Mouse (Mus musculus) Muller cell, postnatal 12 days (primary cell): ENCODE data around the gene Paqr8.

Source experiments
- DNase-seq: peaks from one replicate; pipeline ENCODE4 v3.0.0-alpha.2; 2015; ENCODE audit errors: inconsistent ontology term

Paqr8 gene

DNA sequence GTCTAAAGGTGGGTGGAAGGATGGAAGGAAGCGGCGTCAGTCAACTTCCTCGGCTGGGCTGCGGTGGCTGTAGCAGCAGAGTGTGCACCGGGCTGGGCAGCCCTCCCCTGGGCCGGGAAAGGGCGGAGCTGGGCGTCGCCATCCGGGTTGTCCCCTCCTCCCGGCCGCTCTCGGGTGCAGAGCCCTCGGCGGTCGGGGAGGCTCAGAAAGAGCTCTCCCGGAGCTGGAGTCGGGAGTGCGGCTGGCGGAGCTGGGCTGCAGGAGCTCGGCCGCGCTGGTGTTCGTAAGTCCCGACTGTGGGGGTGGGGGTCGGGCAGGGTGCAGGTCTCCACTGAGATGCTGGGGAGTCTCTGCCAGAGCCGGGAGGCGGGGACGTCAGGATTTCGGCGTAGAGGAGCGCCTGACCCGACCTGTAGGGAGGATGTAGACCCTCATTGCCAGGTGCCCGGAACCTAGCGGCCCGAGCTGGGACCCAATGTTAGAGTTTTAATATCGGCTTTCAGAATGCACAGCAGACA is at the start of gene Paqr8:
Gene Paqr8, plus strand, starts transcription at position 203 of the 518 bp plus-strand sequence.
- DNase-seq: peak; percentile 92

DNA sequence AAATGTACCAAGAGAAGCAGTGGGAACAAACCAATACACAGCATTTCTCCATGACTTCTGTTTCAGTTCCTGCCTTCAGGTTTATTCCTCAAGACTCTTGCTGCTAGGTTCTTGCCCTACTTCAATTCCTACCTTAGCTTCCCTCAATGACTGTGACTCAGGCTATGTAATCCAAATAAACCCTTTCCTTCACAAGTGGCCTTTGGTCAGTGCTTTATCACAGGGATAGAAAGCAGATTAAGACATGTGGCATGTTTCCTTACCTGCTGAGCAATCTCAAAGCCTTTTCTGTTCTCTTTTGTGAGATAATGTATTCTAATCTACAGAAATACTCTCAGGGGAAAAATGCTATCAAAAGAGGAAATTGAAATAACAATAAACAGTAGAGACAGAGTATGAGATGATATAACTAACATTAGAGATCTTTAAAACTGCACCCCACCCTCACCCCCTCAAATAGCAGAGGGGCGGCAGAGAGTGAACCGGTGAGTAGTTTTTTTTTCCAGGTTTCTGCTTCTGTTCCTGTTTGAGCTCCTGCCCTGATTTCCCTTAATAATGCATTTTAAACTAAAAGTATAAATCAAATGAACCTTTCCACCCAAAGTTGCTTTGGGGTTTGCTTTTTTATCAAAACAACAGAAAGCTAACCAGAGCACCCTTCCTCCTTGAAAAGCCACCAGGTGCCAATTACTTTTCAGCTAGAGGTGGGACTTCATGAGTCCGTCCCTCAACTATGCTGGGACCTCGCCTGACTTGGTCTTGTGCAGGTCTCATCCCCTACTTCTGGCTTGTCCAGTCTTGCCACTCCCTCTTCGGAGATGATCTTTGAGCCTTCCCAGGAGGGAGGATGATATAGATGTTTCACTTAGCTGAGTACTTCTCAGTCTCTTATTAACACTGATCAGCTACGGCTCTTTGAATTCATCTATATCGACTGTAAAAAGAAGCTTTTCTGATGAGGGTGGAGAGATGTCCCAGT is 33.2 kb upstream of the Paqr8 start:
- DNase-seq: no peak

DNA sequence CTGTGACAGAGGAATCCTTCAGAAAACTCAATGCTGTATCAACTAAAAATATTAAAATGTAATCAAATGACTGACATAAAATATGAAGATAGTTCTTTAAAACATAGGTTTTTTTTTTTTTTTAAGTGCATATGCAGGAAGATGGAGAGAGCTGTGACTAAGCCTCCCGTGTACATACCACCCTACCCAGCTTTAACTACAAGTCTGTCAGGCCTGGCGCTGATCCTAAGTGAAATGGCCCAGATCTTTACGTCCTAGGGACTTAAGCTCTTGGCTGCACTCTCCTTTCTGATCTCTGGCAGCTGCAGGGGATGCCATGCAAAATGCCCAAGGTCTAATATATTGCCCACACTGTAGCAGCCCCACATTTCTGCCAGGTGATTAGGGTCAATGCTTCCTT is 29.6 kb upstream of the Paqr8 start:
- DNase-seq: no peak

DNA sequence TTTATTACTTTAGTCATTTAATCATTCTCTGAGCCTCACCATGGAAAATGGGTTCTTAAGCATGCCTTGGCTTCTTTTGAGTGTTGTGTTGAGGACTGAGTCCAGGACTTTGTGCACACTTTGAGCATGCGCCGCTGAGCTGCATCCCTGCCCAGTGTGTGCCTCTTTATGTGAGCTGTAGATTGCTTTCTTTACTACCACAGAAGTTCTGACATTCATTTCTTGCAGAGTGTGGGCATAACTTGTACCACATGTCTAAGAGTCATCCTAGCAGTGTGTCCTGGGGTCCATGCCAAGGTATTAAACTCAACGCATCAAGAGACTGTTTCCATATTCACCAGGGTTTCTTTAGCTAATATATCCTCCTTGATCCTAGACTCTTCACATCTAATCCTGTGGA is 28.5 kb upstream of the Paqr8 start:
- no peak for DNase-seq

DNA sequence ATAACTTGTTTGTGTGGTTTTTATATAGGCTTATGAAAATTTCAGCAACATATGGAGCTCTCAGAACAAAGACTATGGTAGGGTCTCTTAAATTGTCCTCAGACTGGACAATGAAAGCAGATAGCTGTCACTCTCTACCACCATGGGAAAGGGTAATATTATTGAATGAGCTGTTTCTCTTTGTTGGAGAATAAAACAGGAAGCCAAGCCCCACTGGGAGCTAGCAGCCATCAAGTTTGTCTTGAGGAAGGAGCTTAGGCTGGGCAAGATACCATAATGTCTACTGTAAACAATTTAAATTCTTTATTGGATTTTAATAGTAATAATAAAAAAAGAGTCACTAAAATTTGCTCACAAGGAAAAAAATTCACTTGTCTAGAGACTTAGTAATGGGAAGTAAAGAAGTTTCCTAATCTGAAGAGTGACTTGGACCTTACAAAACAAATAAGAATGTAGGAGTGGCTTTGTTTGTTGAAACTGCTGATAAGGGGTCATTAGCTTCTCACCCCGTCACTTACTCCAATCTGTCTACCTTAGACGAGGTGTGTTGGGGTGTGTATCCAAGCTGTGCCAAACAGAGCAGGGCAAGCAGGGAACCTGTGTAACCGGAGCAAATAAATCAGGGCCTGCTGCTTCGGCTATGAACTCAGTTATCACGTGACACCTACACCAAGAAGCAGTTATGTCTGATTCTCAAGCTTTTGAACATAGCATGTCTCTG is 26.8 kb upstream of the Paqr8 start:
- no peak for DNase-seq

DNA sequence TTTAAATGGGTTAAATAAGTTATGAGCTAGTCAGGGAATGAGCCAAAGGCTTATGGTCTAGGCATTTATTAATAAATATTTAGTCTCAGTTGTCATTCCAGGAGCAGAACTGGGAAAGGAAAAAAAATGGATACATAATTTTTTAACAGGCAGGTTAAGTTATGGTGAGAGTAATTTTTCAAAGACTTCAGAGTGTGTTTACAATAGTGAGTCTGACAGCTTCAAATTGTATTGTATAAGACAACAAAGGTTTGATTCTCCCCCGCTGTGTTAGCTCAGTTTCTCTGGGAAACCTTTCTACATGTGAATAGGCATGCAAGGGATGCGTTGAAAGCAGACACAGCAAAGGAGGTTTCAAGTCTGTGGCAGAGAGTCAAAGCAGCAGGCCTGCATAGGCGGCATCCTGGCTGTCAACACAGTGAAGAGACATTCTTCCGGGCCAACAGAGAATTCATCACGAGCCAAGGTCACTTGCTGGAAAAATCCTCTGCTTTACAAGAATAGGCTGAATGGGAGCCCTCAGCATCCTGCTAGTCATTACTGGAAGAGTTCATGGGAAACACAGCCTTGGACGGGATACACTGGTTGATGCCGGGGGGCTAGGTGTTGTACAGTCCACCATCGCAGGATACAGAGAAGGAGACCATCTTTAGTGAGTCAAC is 23.0 kb upstream of the Paqr8 start:
- peak; percentile 78 for DNase-seq

DNA sequence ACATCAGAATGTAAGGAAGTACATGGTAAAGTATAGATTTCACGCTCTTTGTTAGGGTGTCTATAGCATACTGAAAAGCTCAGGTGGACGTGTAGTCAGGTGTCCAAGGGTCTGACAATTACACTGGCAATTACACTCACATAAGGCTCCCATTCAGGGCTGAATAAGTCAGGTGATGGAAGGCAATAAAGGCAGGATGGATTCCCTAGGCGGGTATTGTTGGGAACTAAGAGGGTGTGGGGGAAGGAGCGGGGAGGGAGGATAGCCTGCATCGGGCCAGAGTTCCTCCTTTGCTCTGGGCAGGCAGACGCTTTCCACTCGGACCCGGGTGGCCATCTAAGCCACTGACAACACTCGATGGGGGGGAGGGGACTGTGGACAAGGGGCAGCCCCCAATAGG is 22.4 kb upstream of the Paqr8 start:
- DNase-seq: no peak

DNA sequence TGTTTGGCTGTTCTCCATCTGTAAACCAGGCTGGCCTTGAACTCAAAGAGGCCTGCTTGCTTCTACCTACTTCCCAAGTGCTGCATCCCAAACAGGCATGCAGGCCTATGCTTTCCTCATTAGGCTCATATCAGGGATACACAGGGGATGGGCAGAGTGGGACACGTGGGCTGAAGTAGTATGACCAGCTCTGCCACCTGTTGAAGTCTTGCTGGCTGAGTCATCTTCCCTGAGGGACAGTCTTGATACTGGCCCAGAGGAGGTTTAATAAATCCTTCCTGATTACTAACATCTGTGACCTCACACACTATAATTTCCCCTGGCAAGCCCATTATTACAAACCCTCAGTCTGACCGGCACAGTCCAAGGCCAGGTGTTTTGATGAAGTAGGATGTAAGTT is 19.5 kb upstream of the Paqr8 start:
- DNase-seq: peak; percentile 33

DNA sequence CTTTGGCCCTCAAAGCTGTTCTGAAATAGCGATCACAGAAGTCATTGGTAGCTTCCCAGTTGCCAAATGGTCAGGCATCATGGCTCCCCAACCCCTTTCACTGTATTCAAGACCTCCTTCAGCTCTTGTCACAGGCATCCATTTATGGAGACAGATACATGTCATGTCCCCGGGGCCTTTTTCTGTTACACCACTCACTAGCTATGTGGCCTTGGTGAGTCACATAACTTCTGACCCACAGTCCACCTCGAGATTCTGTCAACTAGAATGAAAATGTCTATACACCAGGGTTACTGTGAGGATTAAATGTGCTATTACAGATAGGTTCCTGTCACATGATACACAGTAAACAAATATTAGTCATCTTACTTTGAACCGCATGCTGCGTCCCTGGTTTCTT is 17.9 kb upstream of the Paqr8 start:
- DNase-seq: no peak

DNA sequence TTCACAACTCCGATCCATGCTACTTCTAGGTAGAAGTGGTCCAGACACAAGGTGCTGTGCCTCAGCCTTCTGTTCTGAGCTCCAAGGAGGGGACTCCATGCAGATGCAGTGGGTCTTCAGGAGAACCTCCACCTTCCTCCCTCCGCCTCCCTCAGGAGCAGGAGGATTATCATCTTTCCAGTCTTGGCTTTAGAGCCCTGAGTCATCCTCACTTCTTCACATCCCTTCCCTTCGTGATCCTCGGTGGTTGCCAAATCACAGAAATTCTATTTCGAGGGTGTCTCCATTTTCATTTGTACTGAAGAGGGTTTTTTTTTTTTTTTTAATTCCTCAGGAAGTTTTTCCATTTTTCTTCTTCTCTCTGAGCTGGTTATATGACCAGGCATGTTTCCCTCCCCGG is 16.3 kb upstream of the Paqr8 start:
- no peak for DNase-seq

DNA sequence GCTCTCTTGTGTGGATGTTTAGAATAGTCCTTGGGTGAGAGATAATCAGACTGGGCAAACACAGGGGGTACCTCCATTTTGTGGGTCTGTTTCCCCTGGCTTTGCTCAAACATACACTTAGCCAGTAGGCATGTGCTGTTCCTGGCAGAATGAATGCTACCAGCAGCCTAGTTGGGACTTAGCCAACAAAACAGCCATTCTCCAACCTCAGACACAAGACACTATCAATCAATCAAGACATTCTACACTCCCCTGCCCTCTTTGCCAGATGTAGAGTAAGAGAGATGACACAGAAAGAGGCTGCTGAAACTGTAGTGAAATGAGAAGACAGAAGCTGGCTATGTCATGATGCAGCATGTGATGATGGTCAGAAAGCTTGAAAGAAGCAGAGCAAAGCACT is 13.1 kb upstream of the Paqr8 start:
- no peak for DNase-seq

DNA sequence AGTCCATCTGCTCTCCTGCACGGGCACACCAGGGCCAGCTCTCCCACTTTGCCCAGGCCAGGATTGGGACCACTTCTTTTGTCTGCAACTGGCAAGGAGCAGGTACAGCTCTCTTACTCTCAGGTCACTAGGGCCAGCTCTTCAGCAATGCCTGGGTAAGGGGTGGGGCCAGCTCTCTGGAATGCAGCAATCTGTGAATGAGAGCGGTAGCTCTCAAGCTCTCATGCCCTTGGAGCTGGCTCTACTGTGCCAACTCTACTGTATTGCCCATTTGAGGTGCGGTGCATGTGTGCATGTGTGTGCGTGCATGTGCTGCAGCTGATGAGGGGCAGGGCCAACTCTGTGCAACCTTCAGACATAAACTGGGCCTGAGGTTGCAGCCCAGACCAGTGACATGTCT is 11.0 kb upstream of the Paqr8 start:
- no peak for DNase-seq

DNA sequence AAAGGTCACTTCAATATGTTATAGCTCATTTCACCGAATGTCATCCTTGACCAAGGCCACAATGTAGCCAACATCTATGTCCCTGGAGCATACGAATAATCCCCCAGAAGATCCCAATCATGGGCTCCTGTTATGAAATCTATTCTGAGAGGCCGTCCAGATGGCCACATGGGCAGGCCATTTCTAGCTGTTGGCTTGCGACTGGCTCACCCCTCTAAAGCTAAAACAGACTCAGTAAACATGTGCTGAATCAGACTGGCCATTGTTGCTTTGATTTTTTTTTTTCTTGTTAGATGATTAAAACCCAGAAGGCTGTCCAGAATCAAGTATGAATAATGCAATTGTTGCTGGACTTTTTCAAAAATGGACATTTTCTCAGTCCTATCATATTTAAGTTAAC is 7.3 kb upstream of the Paqr8 start:
- no peak for DNase-seq

DNA sequence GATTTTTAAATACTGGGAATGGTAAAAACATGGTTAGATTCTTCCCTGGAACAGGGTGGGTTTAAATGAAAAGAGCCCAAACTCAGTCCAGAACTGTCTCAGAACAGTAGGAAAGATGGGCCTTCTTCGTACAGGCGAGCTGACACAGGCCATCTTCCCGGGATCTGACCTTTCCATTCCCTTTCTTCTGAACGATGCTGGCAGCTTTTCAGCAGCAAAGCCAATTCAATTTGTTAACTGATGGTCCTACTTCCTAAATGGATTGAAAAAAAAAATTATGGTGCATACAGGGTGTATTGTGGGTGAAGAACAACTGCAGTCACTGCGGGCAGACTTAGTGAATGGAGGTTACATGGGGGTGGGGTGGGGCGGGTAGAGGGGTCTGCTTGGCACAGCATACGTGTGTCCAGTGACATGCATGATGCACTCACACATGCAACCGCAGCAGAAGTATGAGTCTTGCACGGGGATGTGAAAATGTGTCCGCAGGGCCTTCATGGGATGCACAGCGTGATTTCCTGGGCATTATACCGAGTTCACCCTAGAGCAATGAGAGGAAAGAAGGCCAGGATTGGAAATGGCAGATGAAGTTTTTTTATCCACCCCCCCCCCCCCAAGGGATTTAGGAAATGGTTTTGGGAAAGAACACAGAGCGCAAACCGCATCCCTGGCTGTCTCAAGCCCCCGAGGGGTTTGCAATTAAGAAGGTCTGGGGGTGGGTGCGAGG is 566 bp upstream of the Paqr8 start:
- no peak for DNase-seq

DNA sequence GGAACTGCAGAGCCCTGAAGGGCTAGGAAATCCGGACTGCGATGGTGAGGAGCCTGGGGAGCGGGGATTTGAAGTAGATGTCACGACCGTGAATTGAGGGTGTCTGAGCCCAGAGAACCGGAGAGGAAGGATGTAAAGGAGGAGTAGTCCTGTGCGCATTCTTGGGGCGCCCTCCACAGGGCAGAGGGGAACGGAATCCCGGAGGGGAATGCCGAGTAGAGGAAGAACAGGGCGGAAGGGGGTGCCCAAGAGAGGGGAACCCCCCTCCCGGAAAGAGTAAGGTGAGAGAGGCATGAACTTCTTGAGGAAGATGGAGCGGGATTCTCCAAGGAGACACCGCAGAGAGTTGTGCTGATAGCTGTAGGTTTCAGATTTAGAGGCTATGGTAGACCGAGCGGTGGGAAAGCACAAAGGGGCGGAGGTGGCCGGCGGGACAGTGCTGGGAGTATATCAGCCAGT is 564 bp downstream of the Paqr8 start:
- DNase-seq: peak; percentile 78

DNA sequence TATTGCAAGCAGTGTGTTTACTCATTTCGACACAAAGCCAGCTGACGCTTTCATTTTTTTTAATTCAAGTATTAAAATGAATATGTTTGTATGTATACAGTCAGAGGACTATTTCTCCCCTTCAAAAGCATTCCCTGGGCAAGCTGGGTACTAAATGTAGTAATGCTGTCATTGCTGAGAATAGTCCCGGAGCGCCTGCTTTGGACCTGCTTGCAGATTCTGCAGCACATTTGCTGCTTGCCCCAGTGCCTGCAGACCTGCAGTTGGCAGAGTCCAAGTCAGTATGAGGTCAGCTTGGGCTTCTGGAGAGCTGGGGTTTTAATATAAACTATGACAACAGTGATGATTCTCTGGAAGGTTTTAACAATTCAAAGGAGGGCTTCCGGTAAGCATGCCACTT is 2.7 kb downstream of the Paqr8 start:
- no peak for DNase-seq

DNA sequence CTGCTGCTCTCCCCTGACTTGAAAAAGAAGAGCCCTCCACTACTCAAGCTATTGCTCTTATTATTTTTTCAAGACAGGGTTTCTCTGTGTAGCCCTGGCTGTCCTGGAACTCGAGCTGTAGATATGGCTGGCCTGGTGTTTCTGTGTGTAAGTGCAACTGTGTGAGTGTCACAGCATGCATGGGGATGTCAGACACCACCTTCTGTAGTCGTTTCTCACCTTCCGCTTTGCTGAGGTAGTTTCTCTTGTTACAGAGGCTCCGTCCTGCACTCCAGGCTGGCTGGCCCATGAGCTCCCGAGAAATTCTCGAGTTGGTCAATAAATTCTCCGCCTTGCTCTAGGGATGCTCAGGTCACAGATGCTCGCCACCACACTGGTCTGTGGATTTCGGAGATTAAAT is 8.0 kb downstream of the Paqr8 start:
- no peak for DNase-seq

DNA sequence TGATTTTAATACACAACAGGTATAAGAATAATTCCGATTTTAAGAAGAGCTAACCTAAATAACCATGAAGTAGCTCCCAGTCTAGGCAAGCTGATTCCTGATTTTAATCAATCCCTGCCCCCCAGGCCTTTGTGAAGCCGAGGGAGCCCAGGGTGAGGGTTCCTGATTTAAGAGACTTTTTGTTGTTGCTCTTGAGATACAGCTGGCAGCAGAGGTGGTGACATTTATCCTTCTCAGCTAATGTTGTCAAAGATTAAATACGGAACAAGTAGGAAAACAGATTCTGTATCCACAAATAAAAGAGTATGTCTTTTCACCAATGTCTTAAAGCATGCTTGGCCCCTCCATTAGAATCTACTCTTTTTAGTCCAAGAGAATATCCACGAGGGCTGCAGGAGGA is 9.9 kb downstream of the Paqr8 start:
- DNase-seq: no peak

DNA sequence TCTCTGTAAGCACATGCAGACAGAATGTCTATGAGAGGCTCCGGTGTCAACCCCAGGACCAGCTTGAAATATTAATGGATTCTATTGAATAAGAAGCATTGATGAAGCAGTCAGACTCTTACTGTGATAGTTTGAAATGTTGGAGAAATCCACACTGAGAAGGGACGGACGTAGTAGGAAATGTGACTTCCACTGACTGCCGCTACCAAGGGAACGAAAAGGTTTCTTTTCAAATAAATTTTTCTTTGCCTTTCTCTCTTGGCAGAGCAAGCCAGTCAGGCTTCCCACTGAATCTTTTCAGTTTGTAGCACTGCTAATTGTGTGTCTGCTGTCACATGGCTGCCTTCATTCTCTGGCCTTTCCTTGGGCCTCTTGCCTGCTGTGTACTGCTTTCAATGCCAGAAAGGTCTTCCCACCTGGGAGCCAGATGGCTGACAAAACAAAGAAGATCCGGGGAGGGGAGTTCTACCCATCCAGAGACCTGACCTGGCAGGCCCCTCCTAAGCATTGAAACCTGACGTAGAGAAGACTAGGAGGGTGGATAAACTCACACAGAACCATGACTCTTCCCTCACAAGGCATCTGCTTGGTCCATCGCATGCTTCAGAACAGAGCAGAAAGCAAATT is 15.2 kb downstream of the Paqr8 start:
- DNase-seq: no peak

DNA sequence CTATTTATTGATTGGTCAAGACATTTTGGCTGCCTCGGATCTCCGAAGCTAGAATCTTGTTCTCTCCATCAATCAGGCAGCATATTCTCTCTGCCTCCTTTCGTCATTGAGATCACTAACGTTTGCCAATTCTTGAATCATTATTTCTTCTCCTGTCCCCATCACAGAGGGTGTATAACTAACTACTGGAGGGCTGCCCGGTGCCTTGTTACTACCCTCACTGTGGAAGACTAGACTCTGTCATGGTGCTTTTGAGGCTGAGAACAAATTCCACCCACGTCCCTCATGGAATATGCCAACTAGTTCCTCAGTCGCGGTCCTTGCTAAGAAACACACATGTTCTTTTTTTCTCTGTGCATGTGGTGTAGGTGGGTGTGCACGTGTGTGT is 15.7 kb downstream of the Paqr8 start:
- no peak for DNase-seq

DNA sequence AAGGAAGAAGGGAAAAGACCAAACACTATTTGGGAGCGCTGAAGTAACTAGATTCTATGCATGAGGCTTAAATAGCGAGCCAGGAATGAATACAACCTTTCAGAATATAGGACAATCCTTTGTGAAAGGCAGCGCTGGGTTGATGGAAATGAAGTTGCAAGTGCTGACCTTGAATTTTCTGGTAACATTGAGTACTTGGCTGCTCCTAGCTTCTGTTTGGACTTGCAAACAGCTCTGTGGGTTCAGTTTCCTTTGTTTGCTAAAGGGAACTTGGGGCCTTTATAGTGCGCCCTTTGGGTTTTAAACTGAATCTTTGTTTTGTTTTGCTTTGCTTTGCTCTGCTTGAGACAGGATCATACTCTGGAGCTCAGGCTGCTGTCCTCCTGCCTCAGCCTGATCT is 18.1 kb downstream of the Paqr8 start:
- no peak for DNase-seq
